Mouse (Mus musculus): Measurements from ENCODE around the gene Cox19.
"Not testable (repeated sequence)": the region's sequence is repeated elsewhere in the genome, so short reads cannot be mapped to it uniquely, and the experiment has no call there.

The Cox19 gene

DNA sequence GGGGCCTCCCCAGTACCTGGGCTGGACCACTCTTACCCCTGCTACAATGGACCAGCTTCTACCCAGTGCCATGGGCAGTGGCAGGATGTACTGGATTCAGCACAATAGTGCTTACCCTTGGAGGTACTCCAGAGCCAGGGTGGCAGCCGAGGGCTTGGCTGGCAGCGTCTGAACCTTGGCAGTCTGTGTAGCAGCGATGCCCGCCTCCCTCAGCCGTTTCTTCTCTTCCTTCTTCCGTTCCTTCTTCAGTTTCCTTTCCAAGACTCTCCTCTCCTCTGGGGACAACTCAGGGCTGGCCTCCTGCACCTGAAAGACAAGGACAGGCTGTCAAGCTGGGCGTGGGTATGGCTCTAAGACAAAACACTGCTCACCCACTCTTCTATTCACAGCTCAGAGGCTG lies 12.6 kb upstream of the Cox19 start:
- DNase-seq (ENCODE audit: low spot score in 2 of 2): no peak

DNA sequence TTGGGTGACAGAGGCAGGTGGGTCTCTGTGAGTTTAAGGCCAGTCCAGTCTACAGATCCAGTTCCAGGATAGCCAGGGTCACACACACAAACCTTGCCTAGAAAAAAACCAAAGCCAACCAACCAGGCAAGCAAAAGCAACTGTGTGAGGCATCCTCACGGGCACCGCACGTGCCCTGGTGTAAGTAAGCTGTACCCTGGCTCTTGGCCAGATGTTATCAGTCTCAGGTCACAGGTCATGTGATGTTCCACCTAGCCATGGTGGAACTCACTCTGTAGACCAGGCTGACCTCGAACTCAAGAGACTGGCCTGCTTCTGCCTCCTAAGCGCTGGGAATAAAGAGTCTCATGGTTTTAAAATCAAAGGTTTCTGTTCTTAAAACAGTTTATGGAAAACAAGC lies 8.0 kb upstream of the Cox19 start:
- DNase-seq (ENCODE audit: low spot score in 2 of 2): no peak

DNA sequence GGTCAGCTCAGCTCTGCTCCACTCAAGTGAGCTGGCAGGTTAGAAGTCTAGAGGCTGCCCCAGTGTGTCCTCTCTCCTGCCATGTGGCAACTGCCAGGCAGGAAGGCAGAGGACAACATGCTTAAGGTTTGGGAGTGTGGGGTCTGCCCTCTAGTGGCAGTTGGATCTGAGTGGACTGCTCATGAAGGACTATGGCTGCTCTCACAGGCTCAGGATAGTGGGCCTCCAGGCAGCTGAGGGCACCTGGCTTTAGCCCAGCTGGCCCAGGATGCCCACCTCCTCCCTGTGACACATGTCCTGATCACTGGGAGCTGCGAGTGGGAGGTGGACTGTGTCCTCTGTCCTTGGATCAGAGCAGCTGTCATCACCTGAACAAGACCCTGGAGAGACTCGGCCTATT lies 7.4 kb upstream of the Cox19 start:
- no peak for DNase-seq (ENCODE audit: low spot score in 2 of 2)

- peak; percentile 62 to 79 for DNase-seq (ENCODE audit: low spot score in 2 of 2)
These were observed 4.1 kb upstream of the Cox19 start for GRCm38 (mm10) chr5:139355235-139355772.

GRCm38 (mm10) chr5:139353946-139354345 lies 2.7 kb upstream of the Cox19 start:
- no peak for DNase-seq (ENCODE audit: low spot score in 2 of 2)

DNA sequence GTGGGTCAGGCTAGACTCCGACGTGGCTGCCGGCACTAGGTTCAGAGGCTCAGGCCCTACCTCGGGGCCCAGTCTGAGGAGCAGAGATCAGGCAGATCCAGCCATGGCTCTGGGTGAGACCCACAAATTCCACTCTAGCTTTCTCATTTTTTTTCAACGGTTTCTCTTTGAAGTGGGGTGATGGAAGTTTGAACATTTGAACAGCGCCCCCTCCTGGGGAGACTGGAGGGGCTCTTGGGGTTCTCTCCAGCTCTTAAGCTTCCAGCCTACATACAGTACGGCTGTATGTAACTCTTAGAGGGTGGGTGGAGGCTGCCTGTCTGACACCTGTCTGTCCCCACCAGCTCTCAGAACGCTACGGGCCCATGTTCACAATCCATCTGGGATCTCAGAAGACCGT lies 2.3 kb upstream of the Cox19 start:
- DNase-seq (ENCODE audit: low spot score in 2 of 2): no peak

DNA sequence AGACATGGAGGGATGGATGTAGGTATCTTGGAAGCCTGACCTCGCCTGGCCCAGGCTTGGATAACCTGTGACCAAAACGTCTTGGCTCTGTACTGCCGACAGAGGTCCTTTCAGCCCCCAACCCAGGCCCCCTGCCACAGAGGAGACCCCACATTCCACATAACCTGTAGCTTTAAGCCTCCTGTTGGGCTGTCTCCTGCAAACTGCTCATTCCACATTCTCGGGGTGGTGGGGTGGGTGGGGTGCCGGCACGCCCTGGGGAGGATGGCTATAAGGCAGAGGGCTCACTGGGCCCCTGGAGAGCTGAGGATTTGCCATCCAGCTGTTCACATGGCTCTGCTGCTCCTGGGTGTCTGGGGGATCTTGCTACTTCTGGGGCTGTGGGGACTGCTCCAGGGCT lies 1.1 kb upstream of the Cox19 start, which contains the start of gene Cyp2w1:
TSS of gene Cyp2w1 (plus strand) at position 301 of the 400 bp plus-strand sequence.
- DNase-seq (ENCODE audit: low spot score in 2 of 2): no peak

- no peak for DNase-seq (ENCODE audit: low spot score in 2 of 2)
These were observed 410 bp upstream of the Cox19 start for GRCm38 (mm10) chr5:139351628-139352027.

GRCm38 (mm10) chr5:139349713-139350112 lies 1.5 kb downstream of the Cox19 start:
- DNase-seq (ENCODE audit: low spot score in 2 of 2): no peak

DNA sequence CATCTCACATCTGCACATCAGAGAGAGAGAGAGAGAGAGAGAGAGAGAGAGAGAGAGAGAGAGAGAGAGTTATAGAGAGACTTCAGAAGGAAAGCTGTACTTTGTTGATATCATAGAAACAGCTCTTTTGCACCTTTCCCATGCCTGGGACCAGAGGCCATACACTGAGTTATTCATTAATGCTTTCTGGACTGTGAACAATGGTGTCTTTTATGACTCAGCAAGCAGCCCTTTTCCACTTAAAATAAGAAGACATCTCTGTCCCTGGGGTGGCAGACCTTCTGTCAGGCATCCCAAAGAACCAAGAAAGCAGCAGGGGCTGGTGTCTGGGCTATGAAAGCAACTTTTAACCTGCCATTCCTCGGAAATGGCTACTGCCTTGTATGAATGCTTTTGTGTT lies 4.0 kb downstream of the Cox19 start:
- DNase-seq (ENCODE audit: low spot score in 2 of 2): no peak

DNA sequence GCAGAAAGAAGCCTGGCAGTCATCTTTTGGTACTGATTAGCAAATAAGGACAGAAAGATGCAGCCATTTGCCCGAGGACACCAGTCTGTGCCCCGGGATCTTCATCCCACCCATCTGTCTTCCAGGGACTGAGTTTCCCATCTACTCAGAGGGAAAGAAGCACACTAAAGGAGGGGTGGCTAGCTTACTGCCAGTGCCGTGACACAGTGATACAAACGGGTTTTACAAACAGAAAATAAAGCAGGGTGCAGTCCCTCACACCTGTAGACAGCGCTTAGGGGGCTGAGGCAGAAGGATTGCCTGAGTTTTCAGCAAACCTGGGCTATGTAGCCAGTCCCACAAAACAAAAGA lies 5.9 kb downstream of the Cox19 start:
- no peak for DNase-seq (ENCODE audit: low spot score in 2 of 2)

- DNase-seq (ENCODE audit: low spot score in 2 of 2): peak; percentile 84 to 90
These were observed 6.4 kb downstream of the Cox19 start for GRCm38 (mm10) chr5:139344687-139345363.

- DNase-seq (ENCODE audit: low spot score in 2 of 2): peak; percentile 80 to 81
These were observed 7.1 kb downstream of the Cox19 start for GRCm38 (mm10) chr5:139344021-139344686.

GRCm38 (mm10) chr5:139338891-139339290 lies 12.3 kb downstream of the Cox19 start:
- DNase-seq (ENCODE audit: low spot score in 2 of 2): no peak

DNA sequence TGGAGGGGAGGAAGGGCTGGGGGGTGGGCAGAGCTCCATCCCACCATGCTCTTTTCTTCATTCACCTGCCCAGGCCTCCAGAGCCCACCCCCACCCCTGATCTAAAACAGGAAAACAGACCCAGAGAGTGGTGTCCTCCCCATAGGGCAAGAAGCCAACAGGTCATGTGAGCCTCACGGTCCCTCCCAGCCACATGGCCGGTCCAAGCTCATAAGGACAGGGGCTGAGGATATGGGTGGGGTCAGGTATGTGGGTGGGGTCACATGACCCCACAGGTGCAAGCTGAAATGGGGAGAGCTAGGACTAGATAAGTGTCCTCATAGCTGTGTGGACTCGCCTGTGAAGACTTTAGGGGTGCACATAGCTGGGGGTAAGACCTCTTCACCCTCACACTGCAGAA lies 12.8 kb downstream of the Cox19 start:
- DNase-seq (ENCODE audit: low spot score in 2 of 2): no peak

DNA sequence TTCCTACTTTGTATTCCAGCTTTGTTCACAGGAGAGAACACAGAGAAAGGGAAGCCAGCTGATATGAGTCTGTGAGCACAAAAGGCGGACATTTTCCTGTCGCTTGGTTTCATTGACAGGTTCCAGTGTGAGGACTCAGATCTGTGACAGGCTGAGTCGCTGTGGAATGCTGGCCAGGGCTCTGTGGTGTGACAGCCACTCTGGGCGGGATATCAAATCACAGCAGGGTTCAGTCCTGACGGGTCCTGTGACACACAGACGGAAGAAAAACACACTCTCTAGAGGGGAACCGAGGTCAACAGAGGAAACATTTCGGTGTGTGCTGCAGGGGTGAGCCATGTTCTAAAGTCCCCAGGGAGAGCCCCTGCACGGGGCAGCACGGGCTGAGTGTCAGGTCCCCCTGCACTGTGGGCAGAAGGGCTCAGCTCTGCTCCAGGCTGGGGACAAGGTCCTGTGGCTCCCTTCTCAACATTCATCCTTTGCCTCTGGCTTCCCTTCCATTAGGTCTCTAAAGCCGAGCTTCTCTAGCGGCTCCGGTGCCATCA lies 13.3 kb downstream of the Cox19 start:
- DNase-seq (ENCODE audit: low spot score in 2 of 2): peak in 1 of 2 experiments; percentile 53

- DNase-seq (ENCODE audit: low spot score in 2 of 2): no peak
These were observed 15.6 kb downstream of the Cox19 start for GRCm38 (mm10) chr5:139335634-139336033.

- DNase-seq (ENCODE audit: low spot score in 2 of 2): not testable (repeated sequence)
These were observed 16.8 kb downstream of the Cox19 start for GRCm38 (mm10) chr5:139334394-139334793.

DNA sequence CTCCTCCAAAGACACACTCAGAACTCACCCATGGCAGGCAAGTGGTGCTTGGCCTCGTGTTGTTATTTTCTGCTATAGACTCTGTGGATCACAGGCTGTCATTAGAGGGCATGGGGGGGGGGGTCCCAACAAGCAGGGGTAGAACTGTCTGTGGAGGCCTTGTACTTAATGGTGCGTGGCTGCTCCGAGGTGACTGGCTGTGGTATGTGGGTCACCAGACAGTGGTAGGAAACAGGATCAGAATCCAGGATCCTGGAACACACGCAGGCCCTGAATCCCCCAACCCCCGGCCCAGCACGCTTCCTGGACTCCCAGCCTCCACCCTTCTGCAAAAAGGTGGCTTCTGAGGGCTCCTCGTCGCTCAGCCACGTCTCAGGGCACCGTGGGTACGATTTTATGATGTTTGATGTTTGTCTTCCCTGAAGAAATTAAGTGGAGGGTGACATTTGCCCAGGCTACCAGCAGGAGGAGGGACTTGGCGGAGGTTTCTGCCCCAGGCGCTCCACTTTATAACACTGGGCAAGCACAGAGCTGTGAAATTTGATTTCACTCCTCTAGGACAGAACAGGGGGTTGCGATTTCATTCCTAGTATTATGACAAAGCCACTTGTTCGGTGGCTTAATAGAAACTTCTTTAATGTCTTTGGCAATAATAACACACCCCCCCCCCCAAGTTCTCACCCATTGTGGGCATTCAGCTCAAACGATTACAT lies 17.8 kb downstream of the Cox19 start:
- DNase-seq (ENCODE audit: low spot score in 2 of 2): no peak

GRCm38 (mm10) chr5:139332590-139333272 lies 18.5 kb downstream of the Cox19 start:
- no peak for DNase-seq (ENCODE audit: low spot score in 2 of 2)

DNA sequence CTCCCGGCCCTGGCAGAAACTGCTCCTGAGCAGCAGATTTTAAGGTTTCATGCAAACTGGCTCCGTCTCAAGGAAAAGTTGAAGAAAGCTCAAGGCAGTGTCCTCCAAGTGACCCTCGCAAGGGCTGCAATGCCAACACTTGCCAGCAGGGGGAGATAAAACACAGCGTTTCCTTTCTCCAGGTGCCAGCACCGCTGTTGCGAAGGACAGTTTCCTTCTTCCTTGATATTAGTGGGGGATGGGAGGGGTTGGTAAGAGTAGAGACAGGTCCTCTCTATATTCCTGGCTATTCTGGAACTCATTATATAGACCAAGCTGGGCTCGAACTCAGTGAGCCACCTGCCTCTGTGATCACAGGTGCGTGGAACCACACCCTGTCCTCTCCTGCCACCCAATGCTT lies 19.5 kb downstream of the Cox19 start:
- peak; percentile 88 to 89 for DNase-seq (ENCODE audit: low spot score in 2 of 2)

- DNase-seq (ENCODE audit: low spot score in 2 of 2): no peak
These were observed 20.5 kb downstream of the Cox19 start for GRCm38 (mm10) chr5:139330766-139331165.
